Mouse (Mus musculus): ENCODE measurements around the gene 1700102P08Rik. TPM values are rescaled to one million over a fixed set of nuclear protein-coding genes. Genes with fewer than 3 reads are reported as not detected.

Gene 1700102P08Rik
- polyA plus RNA-seq, 1 experiment from 2014 or later = 0.47 TPM

- H3K4me3 ChIP-seq (replicated peaks) = no peak overlapping the region
- no peak overlapping the region for H3K4me2 ChIP-seq
- 70% methylated on average over 9 of the region's 9 CpGs for WGBS (ENCODE audit: insufficient replicate concordance)
- no peaks in the 10 kb centered on the region for H3K36me3 ChIP-seq
- no peak overlapping the region for H3K9ac ChIP-seq
- H3K27me3 ChIP-seq = no peaks in the 10 kb centered on the region
- no peaks in the 10 kb centered on the region for H3K9me3 ChIP-seq (replicated peaks)
- ATAC-seq (ENCODE audit: low read depth) (no peak), DNase-seq (no peak)
- H3K27ac ChIP-seq = no peak overlapping the region
- no peaks in the 10 kb centered on the region for H3K4me1 ChIP-seq (replicated peaks)
Measured at GRCm38 (mm10) chr9:108411381-108411942, 18.9 kb downstream of the 1700102P08Rik start.

DNA sequence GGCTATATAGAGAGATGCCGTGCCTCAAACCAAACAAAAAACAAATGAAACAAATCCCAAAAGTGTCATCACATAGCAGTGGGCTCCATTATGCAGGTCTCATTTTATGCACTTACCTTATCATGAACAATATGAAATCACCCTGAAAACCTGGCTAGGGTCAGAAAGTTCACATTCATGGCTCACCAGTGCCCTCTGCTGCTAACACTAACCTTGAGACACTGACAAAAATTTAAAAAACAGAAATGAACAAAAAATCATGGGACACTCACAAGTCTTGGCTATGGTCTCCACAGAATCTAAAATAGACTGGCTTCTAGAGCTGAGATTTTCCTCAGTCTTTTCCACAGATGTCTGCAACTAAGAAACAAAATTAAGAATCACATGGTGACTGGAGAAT lies 19.6 kb downstream of the 1700102P08Rik start:
- no peak for ATAC-seq (ENCODE audit: low read depth)
- DNase-seq = no peak
- H3K4me1 ChIP-seq (replicated peaks) = no peaks in the 10 kb centered on the region

DNA sequence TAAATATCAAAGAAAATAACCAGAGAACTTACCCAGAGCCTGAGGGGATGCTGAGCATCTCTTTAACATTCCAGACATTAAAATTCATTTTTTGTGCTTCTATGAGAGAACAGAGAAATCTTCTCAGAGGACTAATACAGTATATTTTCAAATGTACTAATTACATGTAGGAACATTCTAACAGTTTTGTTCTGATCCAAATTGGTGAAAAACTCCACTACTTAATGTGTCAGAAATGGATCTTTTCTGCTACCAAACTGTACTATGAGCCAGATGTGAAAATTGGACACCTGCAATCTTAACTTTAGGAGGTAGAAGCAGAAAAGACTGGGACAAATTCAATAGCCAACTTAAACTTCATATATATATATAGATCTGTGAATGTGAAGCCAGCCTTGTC lies 35.8 kb downstream of the 1700102P08Rik start, which contains the start of gene Ccdc36:
Gene Ccdc36, minus strand, starts transcription at position 101 of the 400 bp plus-strand sequence.
- no peak within 1 kb of the TSS for H3K4me2 ChIP-seq
- no peaks in the 10 kb centered on the region for H3K36me3 ChIP-seq
- no peak within 1 kb of the TSS for H3K9ac ChIP-seq
- no peaks in the 10 kb centered on the region for H3K27me3 ChIP-seq
- DNase-seq (no peak), ATAC-seq (ENCODE audit: low read depth) (no peak)
- no peak within 1 kb of the TSS for H3K4me3 ChIP-seq (replicated peaks)
- peaks cover 6% of the 10 kb centered on the region for H3K4me1 ChIP-seq (replicated peaks)
- H3K27ac ChIP-seq = no peak within 1 kb of the TSS
- no peaks in the 10 kb centered on the region for H3K9me3 ChIP-seq (replicated peaks)

More for the DNA sequence above, 19.6 kb downstream of the 1700102P08Rik start:
- WGBS (ENCODE audit: insufficient replicate concordance) = 66% methylated on average over 1 of the region's 1 CpGs
- Histone ChIP-seq H3K9me3 (replicated peaks) (no peaks in the 10 kb centered on the region), H3K4me2 (no peak overlapping the region), H3K36me3 (no peaks in the 10 kb centered on the region), H3K4me3 (replicated peaks) (no peak overlapping the region), H3K27ac (no peak overlapping the region), H3K9ac (no peak overlapping the region), H3K27me3 (no peaks in the 10 kb centered on the region)

- DNase-seq (peak; percentile 68), ATAC-seq (ENCODE audit: low read depth) (peak; percentile 60)
- Histone ChIP-seq H3K9me3 (replicated peaks) (no peaks in the 10 kb centered on the region), H3K9ac (0 out of 2 replicates have a peak overlapping the region, but pooled peaks have one; percentile 37), H3K4me3 (replicated peaks) (no peak overlapping the region; the same call in 1 of the 2 replicates), H3K27ac (no peak overlapping the region), H3K4me1 (replicated peaks) (peaks cover 6% of the 10 kb centered on the region), H3K36me3 (no peaks in the 10 kb centered on the region), H3K27me3 (no peaks in the 10 kb centered on the region), H3K4me2 (peak overlapping the region; percentile 49)
- WGBS (ENCODE audit: insufficient replicate concordance) = 43% methylated on average over 32 of the region's 32 CpGs
Measured at GRCm38 (mm10) chr9:108431431-108432067, 38.9 kb downstream of the 1700102P08Rik start.

DNA sequence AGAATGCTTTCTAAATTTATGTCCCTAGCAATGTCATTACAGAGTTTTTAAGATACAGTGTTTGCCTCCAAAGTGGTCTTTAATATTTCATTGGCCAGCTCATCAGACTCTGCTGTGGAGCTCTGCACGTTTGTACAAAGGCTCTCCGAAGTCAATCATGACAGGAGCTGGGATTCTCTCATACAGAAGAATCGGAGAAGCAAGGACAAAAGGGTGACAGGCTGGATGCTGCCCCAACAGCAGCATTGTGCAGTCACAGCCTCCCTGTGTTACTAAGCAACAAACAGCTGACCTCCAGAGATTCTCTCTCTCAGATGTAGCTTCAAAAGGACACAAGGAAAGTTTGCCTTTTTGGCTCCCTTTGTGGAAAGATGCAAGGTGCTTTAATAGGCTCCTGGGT lies 43.6 kb downstream of the 1700102P08Rik start, which contains the start of gene BC048562:
Gene BC048562, plus strand, starts transcription at position 301 of the 400 bp plus-strand sequence.
- H3K27me3 ChIP-seq = no peaks in the 10 kb centered on the region
- peaks cover 6% of the 10 kb centered on the region for H3K4me1 ChIP-seq (replicated peaks)
- ATAC-seq (ENCODE audit: low read depth) = no peak
- DNase-seq = no peak
- no peak within 1 kb of the TSS for H3K4me2 ChIP-seq
- 56% methylated on average over 3 of the region's 3 CpGs for whole genome bisulfite sequencing (ENCODE audit: insufficient replicate concordance)
- no peaks in the 10 kb centered on the region for H3K9me3 ChIP-seq (replicated peaks)
- H3K27ac ChIP-seq = no peak within 1 kb of the TSS
- no peak within 1 kb of the TSS for H3K9ac ChIP-seq
- no peak within 1 kb of the TSS for H3K4me3 ChIP-seq (replicated peaks)
- H3K36me3 ChIP-seq = no peaks in the 10 kb centered on the region

- H3K4me3 ChIP-seq (replicated peaks) = no peak overlapping the region
- WGBS (ENCODE audit: insufficient replicate concordance) = 72% methylated on average over 6 of the region's 6 CpGs
- H3K4me1 ChIP-seq (replicated peaks) = peaks cover 4% of the 10 kb centered on the region
- H3K27ac ChIP-seq = no peak overlapping the region
- DNase-seq (no peak), ATAC-seq (ENCODE audit: low read depth) (no peak)
- no peak overlapping the region for H3K4me2 ChIP-seq
- no peaks in the 10 kb centered on the region for H3K36me3 ChIP-seq
- no peaks in the 10 kb centered on the region for H3K27me3 ChIP-seq
- no peaks in the 10 kb centered on the region for H3K9me3 ChIP-seq (replicated peaks)
- no peak overlapping the region for H3K9ac ChIP-seq
Measured at GRCm38 (mm10) chr9:108439176-108439575, 46.6 kb downstream of the 1700102P08Rik start.

- H3K27me3 ChIP-seq = no peaks in the 10 kb centered on the region
- DNase-seq (no peak), ATAC-seq (ENCODE audit: low read depth) (no peak)
- peaks cover 5% of the 10 kb centered on the region for H3K4me1 ChIP-seq (replicated peaks)
- H3K36me3 ChIP-seq = no peaks in the 10 kb centered on the region
- H3K4me3 ChIP-seq (replicated peaks) = no peak overlapping the region
- no peak overlapping the region for H3K4me2 ChIP-seq
- no peak overlapping the region for H3K9ac ChIP-seq
- no peak overlapping the region for H3K27ac ChIP-seq
- no peaks in the 10 kb centered on the region for H3K9me3 ChIP-seq (replicated peaks)
- 48% methylated on average over 5 of the region's 5 CpGs for WGBS (ENCODE audit: insufficient replicate concordance)
Measured at GRCm38 (mm10) chr9:108440485-108440884, 47.9 kb downstream of the 1700102P08Rik start.

GRCm38 (mm10) chr9:108441236-108441919 lies 48.8 kb downstream of the 1700102P08Rik start:
- Histone ChIP-seq H3K9ac (no peak overlapping the region), H3K27me3 (no peaks in the 10 kb centered on the region), H3K4me3 (replicated peaks) (no peak overlapping the region), H3K9me3 (replicated peaks) (no peaks in the 10 kb centered on the region), H3K27ac (no peak overlapping the region), H3K4me1 (replicated peaks) (peaks cover 5% of the 10 kb centered on the region), H3K4me2 (no peak overlapping the region), H3K36me3 (no peaks in the 10 kb centered on the region)
- 80% methylated on average over 11 of the region's 11 CpGs for WGBS (ENCODE audit: insufficient replicate concordance)
- no peak for ATAC-seq (ENCODE audit: low read depth)
- no peak for DNase-seq

GRCm38 (mm10) chr9:108445125-108445524 lies 52.5 kb downstream of the 1700102P08Rik start:
- 38% methylated on average over 9 of the region's 9 CpGs for WGBS (ENCODE audit: insufficient replicate concordance)
- H3K27ac ChIP-seq = no peak overlapping the region
- DNase-seq (no peak), ATAC-seq (ENCODE audit: low read depth) (no peak)
- peaks cover 13% of the 10 kb centered on the region for H3K4me1 ChIP-seq (replicated peaks)
- no peaks in the 10 kb centered on the region for H3K27me3 ChIP-seq
- no peak overlapping the region for H3K4me3 ChIP-seq (replicated peaks)
- no peak overlapping the region for H3K4me2 ChIP-seq
- H3K36me3 ChIP-seq = peaks cover 18% of the 10 kb centered on the region
- H3K9me3 ChIP-seq (replicated peaks) = no peaks in the 10 kb centered on the region
- no peak overlapping the region for H3K9ac ChIP-seq

GRCm38 (mm10) chr9:108449860-108450259 lies 57.3 kb downstream of the 1700102P08Rik start:
- Histone ChIP-seq H3K4me1 (replicated peaks) (peaks cover 55% of the 10 kb centered on the region), H3K9me3 (replicated peaks) (no peaks in the 10 kb centered on the region), H3K27me3 (no peaks in the 10 kb centered on the region), H3K4me3 (replicated peaks) (peak overlapping the region; percentile 70), H3K36me3 (peaks cover 18% of the 10 kb centered on the region), H3K9ac (peak overlapping the region; percentile 75; the same call in 1 of the 2 replicates), H3K27ac (peak overlapping the region; percentile 41; the same call in 1 of the 2 replicates), H3K4me2 (peak overlapping the region; percentile 99)
- peak; percentile 16 for DNase-seq
- no peak for ATAC-seq (ENCODE audit: low read depth)
- WGBS (ENCODE audit: insufficient replicate concordance) = 74% methylated on average over 4 of the region's 4 CpGs

- Histone ChIP-seq H3K9ac (peak overlapping the region; percentile 75), H3K27ac (peak overlapping the region; percentile 87), H3K9me3 (replicated peaks) (no peaks in the 10 kb centered on the region), H3K4me1 (replicated peaks) (peaks cover 55% of the 10 kb centered on the region), H3K4me3 (replicated peaks) (peak overlapping the region; percentile 70), H3K36me3 (peaks cover 18% of the 10 kb centered on the region), H3K4me2 (peak overlapping the region; percentile 99), H3K27me3 (no peaks in the 10 kb centered on the region)
- DNase-seq (peak; percentile 30), ATAC-seq (ENCODE audit: low read depth) (peak; percentile 1; the same call in 1 of the 2 replicates)
- 55% methylated on average over 21 of the region's 21 CpGs for WGBS (ENCODE audit: insufficient replicate concordance)
Measured at GRCm38 (mm10) chr9:108450292-108451169, 57.9 kb downstream of the 1700102P08Rik start.

All from liver, embryonic 13.5 days (tissue).